Mouse (Mus musculus) hindbrain, embryonic 16.5 days (tissue): ENCODE data around the gene Angptl7. TPM values are rescaled to one million over a fixed set of nuclear protein-coding genes. Genes with fewer than 3 reads are reported as not detected.

ENCODE experiments used
- ATAC-seq: fragments of 200-750 bp; cut with Nextera tagmentation; 2 replicates; pipeline ENCODE4 v1.8.0; 2017; ENCODE audit warnings: moderate TSS enrichment, moderate library complexity
- H3K27ac ChIP-seq: fragments of 300-500 bp; sonication (generic); 2 replicates; pipeline ENCODE4 v1.5.1; 2014; ENCODE audit warnings: low read depth, mild to moderate bottlenecking, control low read depth, low read length, moderate library complexity
- H3K27me3 ChIP-seq: fragments of 300-500 bp; sonication (generic); replicated peaks from 2 replicates; pipeline ENCODE4 v1.6.1; 2014; ENCODE audit warnings: low read length; ENCODE audit not compliant: control insufficient read depth, insufficient read depth
- H3K36me3 ChIP-seq: fragments of 300-500 bp; sonication (generic); 2 replicates; pipeline ENCODE4 v1.6.1; 2014; ENCODE audit warnings: mild to moderate bottlenecking, low read length, moderate library complexity, mixed read lengths; ENCODE audit not compliant: control insufficient read depth, insufficient read depth
- H3K4me1 ChIP-seq: fragments of 300-500 bp; sonication (generic); 2 replicates; pipeline ENCODE4 v1.6.1; 2014; ENCODE audit warnings: low read depth, low read length; ENCODE audit not compliant: control insufficient read depth, insufficient read depth
- H3K4me2 ChIP-seq: fragments of 300-500 bp; sonication (generic); 2 replicates; pipeline ENCODE4 v1.6.1; 2014; ENCODE audit warnings: mild to moderate bottlenecking, low read length, control low read depth, moderate library complexity
- H3K4me3 ChIP-seq: fragments of 300-500 bp; sonication (generic); 2 replicates; pipeline ENCODE4 v1.5.1; 2014; ENCODE audit warnings: mild to moderate bottlenecking, low read length, control low read depth, moderate library complexity
- H3K9ac ChIP-seq: fragments of 300-500 bp; sonication (generic); 2 replicates; pipeline ENCODE4 v1.6.1; 2014; ENCODE audit warnings: low read depth, mild to moderate bottlenecking, control low read depth, low read length, moderate library complexity
- H3K9me3 ChIP-seq: fragments of 300-500 bp; sonication (generic); 2 replicates; pipeline ENCODE4 v1.6.1; 2014; ENCODE audit warnings: mild to moderate bottlenecking, low read length, moderate library complexity; ENCODE audit not compliant: control insufficient read depth
- WGBS: fragments of 180-500 bp; shearing (Covaris S2); extraction: QIAGEN DNeasy Blood & Tissue Kit; methylation state at CpG from one replicate; pipeline ENCODE4 v1.1.7; 2014; 5-methylcytosine and 5-hydroxymethylcytosine counted together
- polyA plus RNA-seq: library from polyadenylated mRNA; unstranded; fragments of >200 nt; fragmentation: Nextera tagmentation; extraction: Ambion mirVana; gene quantifications from 2 replicates; pipeline ENCODE4 v1.2.1, GENCODE M21; 2015

The Angptl7 gene
- polyA plus RNA-seq, 1 experiment from 2014 or later, result 0.23 TPM

- H3K4me2 ChIP-seq, result no peak overlapping the region
Measured at GRCm38 (mm10) chr4:148464301-148464700, 36.0 kb downstream of the Angptl7 start.

GRCm38 (mm10) chr4:148463208-148463960, 36.9 kb downstream of the Angptl7 start:
- Histone ChIP-seq H3K9ac (no peak overlapping the region), H3K4me2 (no peak overlapping the region), H3K9me3 (no peaks in the 10 kb centered on the region), H3K27ac (no peak overlapping the region), H3K36me3 (peaks cover 65% of the 10 kb centered on the region), H3K27me3 (no peaks in the 10 kb centered on the region), H3K4me1 (no peaks in the 10 kb centered on the region), H3K4me3 (no peak overlapping the region)
- 63% methylated on average over 14 of the region's 14 CpGs for WGBS
- peak; percentile 21; the same call in 1 of the 2 replicates for ATAC-seq

More at GRCm38 (mm10) chr4:148464301-148464700, 36.0 kb downstream of the Angptl7 start:
- H3K4me3 ChIP-seq, result no peak overlapping the region
- no peak overlapping the region for H3K9ac ChIP-seq
- H3K9me3 ChIP-seq, result no peaks in the 10 kb centered on the region
- no peak for ATAC-seq
- WGBS, result 92% methylated on average over 12 of the region's 12 CpGs
- no peak overlapping the region for H3K27ac ChIP-seq
- no peaks in the 10 kb centered on the region for H3K4me1 ChIP-seq
- peaks cover 64% of the 10 kb centered on the region for H3K36me3 ChIP-seq
- H3K27me3 ChIP-seq, result no peaks in the 10 kb centered on the region

GRCm38 (mm10) chr4:148462717-148463116, 37.5 kb downstream of the Angptl7 start:
- Histone ChIP-seq H3K9me3 (no peaks in the 10 kb centered on the region), H3K4me3 (no peak overlapping the region), H3K4me1 (no peaks in the 10 kb centered on the region), H3K9ac (no peak overlapping the region), H3K36me3 (peaks cover 64% of the 10 kb centered on the region), H3K27me3 (no peaks in the 10 kb centered on the region), H3K27ac (no peak overlapping the region), H3K4me2 (no peak overlapping the region)
- WGBS, result 95% methylated on average over 13 of the region's 13 CpGs
- ATAC-seq, result no peak

GRCm38 (mm10) chr4:148461772-148462171, 38.5 kb downstream of the Angptl7 start:
- no peak for ATAC-seq
- Histone ChIP-seq H3K36me3 (peaks cover 66% of the 10 kb centered on the region), H3K4me3 (no peak overlapping the region), H3K4me1 (no peaks in the 10 kb centered on the region), H3K4me2 (no peak overlapping the region), H3K27ac (no peak overlapping the region), H3K9me3 (no peaks in the 10 kb centered on the region), H3K9ac (no peak overlapping the region), H3K27me3 (no peaks in the 10 kb centered on the region)
- WGBS, result 82% methylated on average over 4 of the region's 4 CpGs

- peak; percentile 87 for ATAC-seq
- WGBS, result 42% methylated on average over 12 of the region's 12 CpGs
- Histone ChIP-seq H3K36me3 (peaks cover 62% of the 10 kb centered on the region), H3K4me2 (no peak overlapping the region), H3K27me3 (no peaks in the 10 kb centered on the region), H3K9ac (no peak overlapping the region), H3K27ac (peak overlapping the region; percentile 54; the same call in 1 of the 2 replicates), H3K4me1 (no peaks in the 10 kb centered on the region), H3K9me3 (no peaks in the 10 kb centered on the region), H3K4me3 (no peak overlapping the region)
Measured at GRCm38 (mm10) chr4:148460656-148461284, 39.5 kb downstream of the Angptl7 start.

GRCm38 (mm10) chr4:148455477-148456025, 44.7 kb downstream of the Angptl7 start:
- Histone ChIP-seq H3K27me3 (no peaks in the 10 kb centered on the region), H3K27ac (no peak overlapping the region), H3K4me3 (no peak overlapping the region), H3K4me1 (no peaks in the 10 kb centered on the region), H3K9me3 (no peaks in the 10 kb centered on the region), H3K4me2 (no peak overlapping the region), H3K9ac (no peak overlapping the region), H3K36me3 (peaks cover 63% of the 10 kb centered on the region)
- 93% methylated on average over 5 of the region's 5 CpGs for WGBS
- no peak for ATAC-seq

- peaks cover 54% of the 10 kb centered on the region for H3K36me3 ChIP-seq
- no peak for ATAC-seq
- peaks cover 14% of the 10 kb centered on the region for H3K4me1 ChIP-seq
- H3K9ac ChIP-seq, result no peak overlapping the region
- no peaks in the 10 kb centered on the region for H3K27me3 ChIP-seq
- H3K4me2 ChIP-seq, result no peak overlapping the region
- H3K27ac ChIP-seq, result no peak overlapping the region
- WGBS, result 84% methylated on average over 11 of the region's 11 CpGs
- H3K9me3 ChIP-seq, result no peaks in the 10 kb centered on the region
- no peak overlapping the region for H3K4me3 ChIP-seq
Measured at GRCm38 (mm10) chr4:148453707-148454106, 46.6 kb downstream of the Angptl7 start.

GRCm38 (mm10) chr4:148448853-148449245, 51.4 kb downstream of the Angptl7 start:
- H3K4me2 ChIP-seq, result peak overlapping the region; percentile 75
- H3K4me3 ChIP-seq, result peak overlapping the region; percentile 79
- H3K27me3 ChIP-seq, result no peaks in the 10 kb centered on the region
- no peak for ATAC-seq
- H3K4me1 ChIP-seq, result peaks cover 23% of the 10 kb centered on the region
- H3K9me3 ChIP-seq, result no peaks in the 10 kb centered on the region
- peak overlapping the region; percentile 90 for H3K9ac ChIP-seq
- WGBS, result 1% methylated on average over 15 of the region's 15 CpGs
- peak overlapping the region; percentile 84 for H3K27ac ChIP-seq
- peaks cover 16% of the 10 kb centered on the region; the same call in 1 of the 2 replicates for H3K36me3 ChIP-seq

GRCm38 (mm10) chr4:148448179-148448852, 51.9 kb downstream of the Angptl7 start, which contains the start of gene Mtor:
Gene Mtor, plus strand, starts transcription at chr4:148448611.
- Histone ChIP-seq H3K4me3 (peak within 1 kb of the TSS; percentile 79), H3K4me2 (peak within 1 kb of the TSS; percentile 75), H3K27me3 (no peaks in the 10 kb centered on the region), H3K9me3 (no peaks in the 10 kb centered on the region), H3K4me1 (peaks cover 26% of the 10 kb centered on the region), H3K27ac (peak within 1 kb of the TSS; percentile 84), H3K36me3 (peaks cover 13% of the 10 kb centered on the region; the same call in 1 of the 2 replicates), H3K9ac (peak within 1 kb of the TSS; percentile 90)
- under 1% methylated on average over 56 of the region's 56 CpGs for WGBS
- peak; percentile 98 for ATAC-seq
